Mouse (Mus musculus) embryonic fibroblast, embryonic 13.5 days (primary cell): Measurements from ENCODE around the gene Nfkb1.

ENCODE experiments used
- CTCF ChIP-seq: IDR thresholded peaks from 2 replicates; pipeline ENCODE4 v1.5.1; 2011; ENCODE audit warnings: mild to moderate bottlenecking, control low read depth, low read length, moderate library complexity, borderline replicate concordance; ENCODE audit not compliant: insufficient read depth
- POLR2A ChIP-seq: IDR thresholded peaks from 2 replicates; pipeline ENCODE4 v1.6.1; 2011; ENCODE audit warnings: low read depth, mild to moderate bottlenecking, control low read depth, low read length, moderate library complexity

DNA sequence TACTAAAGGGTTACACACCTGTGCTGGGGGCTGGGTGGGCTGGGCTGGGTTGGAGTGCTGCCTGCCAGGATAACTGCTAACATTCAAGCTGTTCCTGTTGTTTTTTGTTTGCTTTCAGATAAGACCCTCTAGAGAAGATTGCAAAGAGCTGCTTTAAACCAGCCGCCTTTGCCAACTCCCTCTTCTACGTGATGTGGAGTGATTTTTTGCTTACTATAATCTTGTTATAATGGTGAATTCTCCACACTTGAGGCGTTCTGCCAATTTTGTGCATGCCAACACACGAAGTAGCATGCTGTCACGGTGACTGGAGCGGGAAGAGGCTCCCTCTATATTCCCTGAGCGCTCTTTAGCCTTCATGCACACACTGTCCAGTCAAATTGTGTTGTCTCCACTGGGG, 17.7 kb downstream of the Nfkb1 start:
- TF ChIP-seq CTCF (no peak), POLR2A (no peak)
